Comparison of ENCODE assay signal across 13 mouse cellular contexts in genomic region chr12:75358714-75359113, GRCm38 (mm10). TPM values are rescaled to one million over a fixed set of nuclear protein-coding genes. Genes with fewer than 3 reads are reported as not detected.
DNase-seq lines count a peak whose midpoint lies in the region; ATAC-seq lines count a peak whose summit lies in the region.
"Had no signal": no experiment of that assay in that cellular context is flagged by ENCODE, and none has a peak within 500 bp of the region (broad histone marks: within the 10 kb centered on the region; RNA-seq: fewer than 3 reads in every experiment).

No protein-coding gene starts in this region.

- peak; percentile 10 for DNase-seq in kidney, adult 9 months
- no peak for DNase-seq in kidney, adult 11 months
- DNase-seq in brain, adult 2 months (ENCODE audit: low read depth, low spot score) = peak; percentile 79
- peak; percentile 64 to 68 for DNase-seq in gastrocnemius, postnatal 36 days
- DNase-seq in spleen, adult 12 weeks (ENCODE audit: low spot score) = no peak
- no peak for DNase-seq in neural tube, embryonic 10.5 days (ENCODE audit: extremely low spot score, low spot score)

- WGBS in lung, embryonic 15.5 days = 48% methylated on average over 4 of the region's 4 CpGs

- no peaks in the 10 kb centered on the region for H3K27me3 ChIP-seq in lung, embryonic 15.5 days

- H3K4me2 ChIP-seq in lung, embryonic 15.5 days = no peak overlapping the region

- no peak overlapping the region for H3K4me3 ChIP-seq in lung, embryonic 15.5 days

- peak; percentile 42; the same call in 1 of the 2 replicates for ATAC-seq in lung, embryonic 15.5 days (ENCODE audit: borderline replicate concordance, extremely low read depth, low FRiP score, low TSS enrichment)
- no peak for ATAC-seq in erythroid progenitor cell, adult 5-6 weeks (replicated peaks; ENCODE audit: low FRiP score, poor library complexity, severe bottlenecking)

- H3K4me1 ChIP-seq in lung, embryonic 15.5 days = peaks cover 7% of the 10 kb centered on the region

- H3K9me3 ChIP-seq in lung, embryonic 15.5 days = no peaks in the 10 kb centered on the region

- H3K27ac ChIP-seq in lung, embryonic 15.5 days = no peak overlapping the region

- no peaks in the 10 kb centered on the region for H3K36me3 ChIP-seq in lung, embryonic 15.5 days

- intact Hi-C loops in gastrocnemius, postnatal 36 days (cut with DNase I) = no loop called here

- H3K9ac ChIP-seq in lung, embryonic 15.5 days = no peak overlapping the region

RNA-seq across cellular contexts. Expression of gene Rhoj, which starts 50.6 kb away (rescaled TPM):
- total RNA-seq in gastrocnemius, postnatal 36 days (2021) = 10 to 100 TPM; 13.2 to 17.6 TPM
- polyA plus RNA-seq in lung, embryonic 15.5 days (2015; fragmentation: Nextera tagmentation; extraction: Ambion mirVana) = 64.0 and 69.3 TPM in 2 replicates
- not detected in 2 replicates for total RNA-seq in erythroid progenitor cell, adult 5-6 weeks (2015; ENCODE audit: low replicate concordance)
- 0.26 and 18.1 TPM in 2 replicates for total RNA-seq in erythroid progenitor cell, adult 5-6 weeks (2017; ENCODE audit: low replicate concordance)
- total RNA-seq: common myeloid progenitor, adult 5-6 weeks had no signal

RNA-seq across cellular contexts. Expression of gene Gphb5, which starts 57.9 kb away (rescaled TPM):
- not detected for total RNA-seq in gastrocnemius, postnatal 36 days (2021)
- polyA plus RNA-seq in lung, embryonic 15.5 days (2015; fragmentation: Nextera tagmentation; extraction: Ambion mirVana) = not detected in 2 replicates
- total RNA-seq in erythroid progenitor cell, adult 5-6 weeks (2015; ENCODE audit: low replicate concordance) = not detected in 2 replicates
- not detected in 2 replicates for total RNA-seq in erythroid progenitor cell, adult 5-6 weeks (2017; ENCODE audit: low replicate concordance)
- total RNA-seq: common myeloid progenitor, adult 5-6 weeks; hematopoietic stem cell, adult 5-6 weeks; monocyte, adult 5-6 weeks had no signal
- polyA plus RNA-seq: limb, embryonic 11.5 days; small intestine, adult 2 months had no signal

Comparison
In these comparisons a context has a peak if more than half of its experiments do, and no peak if none do; other contexts are left out.
1. DNase-seq: peak in kidney, adult 9 months (single experiment), brain, adult 2 months (single experiment) and gastrocnemius, postnatal 36 days (2 of 2); none in kidney, adult 11 months (single experiment), spleen, adult 12 weeks (single experiment) and neural tube, embryonic 10.5 days (single experiment).